Mouse (Mus musculus) cerebellum, postnatal 4 days (tissue): ENCODE measurements around the gene Prpf38b.

Experiments
- DNase-seq, 2 experiments: peaks; one replicate each; pipeline ENCODE4 v3.0.0; 2022; ENCODE audit warnings: low spot score in 2 of 2, mixed read lengths in 1 of 2

Gene Prpf38b

GRCm38 (mm10) chr3:108860786-108861185, 50.7 kb downstream of the Prpf38b start:
- DNase-seq, result no peak

GRCm38 (mm10) chr3:108858231-108858770, 53.2 kb downstream of the Prpf38b start:
- peak in 1 of 2 experiments; percentile 21 for DNase-seq

- DNase-seq, result no peak
Measured at GRCm38 (mm10) chr3:108857714-108858113, 53.8 kb downstream of the Prpf38b start.

- no peak for DNase-seq
Measured at GRCm38 (mm10) chr3:108857124-108857470, 54.4 kb downstream of the Prpf38b start.

GRCm38 (mm10) chr3:108856386-108857123, 55.0 kb downstream of the Prpf38b start:
- no peak for DNase-seq

GRCm38 (mm10) chr3:108855864-108856263, 55.7 kb downstream of the Prpf38b start:
- peak in 1 of 2 experiments; percentile 23 for DNase-seq

- DNase-seq, result peak in 1 of 2 experiments; percentile 36
Measured at GRCm38 (mm10) chr3:108855371-108855770, 56.2 kb downstream of the Prpf38b start.

GRCm38 (mm10) chr3:108853266-108853665, 58.3 kb downstream of the Prpf38b start:
- no peak for DNase-seq
